Comparison of ENCODE assay signal across 12 mouse cellular contexts in the genomic region with DNA sequence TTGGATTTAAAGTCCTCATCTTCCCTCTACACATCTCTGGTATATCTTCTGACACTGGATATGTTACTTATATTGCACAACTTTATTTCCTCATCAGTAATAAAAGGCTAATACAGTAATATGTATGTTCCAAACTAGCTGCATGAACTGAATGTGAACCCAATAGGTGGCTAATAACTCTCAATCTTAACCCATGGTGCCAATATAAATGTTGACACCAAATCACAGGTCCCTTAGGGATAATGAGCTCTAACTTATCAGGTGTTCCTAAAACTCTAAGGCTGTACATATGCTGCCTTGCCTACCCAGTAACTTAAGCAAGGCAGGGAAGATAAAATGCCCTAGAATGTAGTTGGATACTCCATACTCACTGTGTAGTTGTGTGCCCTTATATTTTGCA.
"Had no signal": no experiment of that assay in that cellular context is flagged by ENCODE, and none has a peak within 500 bp of the region (broad histone marks: within the 10 kb centered on the region; RNA-seq: fewer than 3 reads in every experiment).

No protein-coding gene starts in this region.

- DNase-seq: retina, postnatal 1 day; right cerebral cortex, adult 18-20 months; right cerebral cortex, postnatal 14 days; right cerebral cortex, postnatal 25 days; right cerebral cortex, postnatal 4 days; spleen, adult 18-20 months; thymus, adult 18-20 months; thymus, adult 2 months; thymus, postnatal 14 days; thymus, postnatal 25 days; thymus, postnatal 36 days; thymus, postnatal 4 days had no signal
